Mouse (Mus musculus) intestine, embryonic 16.5 days (tissue): ENCODE results near the gene Depdc1b. TPM values are rescaled to one million over a fixed set of nuclear protein-coding genes. Genes with fewer than 3 reads are reported as not detected.
A peak's percentile ranks its signal among the peaks of the same experiment; 100 is the strongest.

Source experiments
- ATAC-seq: fragments of 200-750 bp; cut with Nextera tagmentation; 2 replicates; pipeline ENCODE4 v1.8.0; 2017; ENCODE audit warnings: moderate TSS enrichment, moderate library complexity
- H3K27ac ChIP-seq: fragments of 300-500 bp; sonication (generic); 2 replicates; pipeline ENCODE4 v1.5.1; 2014; ENCODE audit warnings: mild to moderate bottlenecking, low read length
- H3K27me3 ChIP-seq: fragments of 300-500 bp; sonication (generic); replicated peaks from 2 replicates; pipeline ENCODE4 v1.6.1; 2014; ENCODE audit warnings: low read length, control low read depth, mixed read lengths; ENCODE audit not compliant: control insufficient read depth, insufficient read depth
- H3K36me3 ChIP-seq: fragments of 300-500 bp; sonication (generic); 2 replicates; pipeline ENCODE4 v1.6.1; 2014; ENCODE audit warnings: low read length, control low read depth; ENCODE audit not compliant: control insufficient read depth, insufficient read depth
- H3K4me1 ChIP-seq: fragments of 300-500 bp; sonication (generic); 2 replicates; pipeline ENCODE4 v1.6.1; 2014; ENCODE audit warnings: low read length, control low read depth, mixed read lengths; ENCODE audit not compliant: control insufficient read depth, insufficient read depth
- H3K4me2 ChIP-seq: fragments of 300-500 bp; sonication (generic); 2 replicates; pipeline ENCODE4 v1.6.1; 2014; ENCODE audit warnings: low read depth, low read length, control low read depth
- H3K4me3 ChIP-seq: fragments of 300-500 bp; sonication (generic); 2 replicates; pipeline ENCODE4 v1.5.1; 2014; ENCODE audit warnings: mild to moderate bottlenecking, low read length
- H3K9ac ChIP-seq: fragments of 300-500 bp; sonication (generic); 2 replicates; pipeline ENCODE4 v1.6.1; 2014; ENCODE audit warnings: low read depth, low read length
- H3K9me3 ChIP-seq: fragments of 300-500 bp; sonication (generic); 2 replicates; pipeline ENCODE4 v1.6.1; 2016; ENCODE audit warnings: low read length, control low read depth; ENCODE audit not compliant: control insufficient read depth
- WGBS: fragments of 180-500 bp; shearing (Covaris S2); extraction: QIAGEN DNeasy Blood & Tissue Kit; methylation state at CpG from one replicate; pipeline ENCODE4 v1.1.7; 2014; 5-methylcytosine and 5-hydroxymethylcytosine counted together
- polyA plus RNA-seq: library from polyadenylated mRNA; unstranded; fragments of >200 nt; fragmentation: Nextera tagmentation; extraction: Ambion mirVana; gene quantifications from 2 replicates; pipeline ENCODE4 v1.2.1, GENCODE M21; 2015

Depdc1b gene
- 5.6 and 5.9 TPM in 2 replicates for polyA plus RNA-seq

GRCm38 (mm10) chr13:108315702-108316486 lies at the start of gene Depdc1b:
Depdc1b (plus strand) TSS chr13:108316332.
- no peaks in the 10 kb centered on the region for H3K9me3 ChIP-seq
- H3K9ac ChIP-seq: peak within 1 kb of the TSS; percentile 70
- peaks cover 5% of the 10 kb centered on the region; the same call in 1 of the 2 replicates for H3K4me1 ChIP-seq
- H3K27me3 ChIP-seq: no peaks in the 10 kb centered on the region
- H3K4me3 ChIP-seq: peak within 1 kb of the TSS; percentile 85
- H3K4me2 ChIP-seq: peak within 1 kb of the TSS; percentile 95
- no peaks in the 10 kb centered on the region for H3K36me3 ChIP-seq
- peak within 1 kb of the TSS; percentile 70 for H3K27ac ChIP-seq
- ATAC-seq: peak; percentile 99
- WGBS: under 1% methylated on average over 48 of the region's 48 CpGs

- Histone ChIP-seq H3K4me1 (peaks cover 10% of the 10 kb centered on the region), H3K27me3 (no peaks in the 10 kb centered on the region), H3K4me3 (no peak overlapping the region), H3K27ac (0 out of 2 replicates have a peak overlapping the region, but pooled peaks have one; percentile 24), H3K36me3 (no peaks in the 10 kb centered on the region), H3K9me3 (no peaks in the 10 kb centered on the region), H3K4me2 (no peak overlapping the region), H3K9ac (no peak overlapping the region)
- ATAC-seq: no peak
- WGBS: 58% methylated on average over 9 of the region's 9 CpGs
These were observed 48.1 kb upstream of the Depdc1b start for GRCm38 (mm10) chr13:108267841-108268634.

GRCm38 (mm10) chr13:108271458-108272148 lies 44.5 kb upstream of the Depdc1b start:
- no peaks in the 10 kb centered on the region for H3K36me3 ChIP-seq
- peaks cover 10% of the 10 kb centered on the region for H3K4me1 ChIP-seq
- H3K4me3 ChIP-seq: no peak overlapping the region
- H3K9ac ChIP-seq: no peak overlapping the region
- no peaks in the 10 kb centered on the region for H3K9me3 ChIP-seq
- H3K4me2 ChIP-seq: no peak overlapping the region
- H3K27me3 ChIP-seq: no peaks in the 10 kb centered on the region
- WGBS: 32% methylated on average over 7 of the region's 7 CpGs
- ATAC-seq: peak; percentile 93
- H3K27ac ChIP-seq: no peak overlapping the region

GRCm38 (mm10) chr13:108272332-108272731 lies 43.8 kb upstream of the Depdc1b start:
- no peaks in the 10 kb centered on the region for H3K36me3 ChIP-seq
- no peaks in the 10 kb centered on the region for H3K27me3 ChIP-seq
- 66% methylated on average over 8 of the region's 8 CpGs for WGBS
- H3K9me3 ChIP-seq: no peaks in the 10 kb centered on the region
- no peak overlapping the region for H3K4me2 ChIP-seq
- peaks cover 10% of the 10 kb centered on the region for H3K4me1 ChIP-seq
- 0 out of 2 replicates have a peak, but pooled peaks have one; percentile 14 for ATAC-seq
- H3K27ac ChIP-seq: no peak overlapping the region
- H3K4me3 ChIP-seq: no peak overlapping the region
- H3K9ac ChIP-seq: no peak overlapping the region

- Histone ChIP-seq H3K36me3 (no peaks in the 10 kb centered on the region), H3K4me1 (peaks cover 10% of the 10 kb centered on the region), H3K9me3 (no peaks in the 10 kb centered on the region), H3K27me3 (no peaks in the 10 kb centered on the region), H3K4me3 (no peak overlapping the region), H3K4me2 (no peak overlapping the region), H3K9ac (no peak overlapping the region), H3K27ac (no peak overlapping the region)
- WGBS: 60% methylated on average over 15 of the region's 15 CpGs
- no peak for ATAC-seq
These were observed 43.1 kb upstream of the Depdc1b start for GRCm38 (mm10) chr13:108273034-108273433.

- Histone ChIP-seq H3K27ac (no peak overlapping the region), H3K4me3 (no peak overlapping the region), H3K9ac (no peak overlapping the region), H3K4me2 (no peak overlapping the region), H3K36me3 (no peaks in the 10 kb centered on the region), H3K4me1 (peaks cover 10% of the 10 kb centered on the region), H3K27me3 (no peaks in the 10 kb centered on the region), H3K9me3 (no peaks in the 10 kb centered on the region)
- WGBS: 56% methylated on average over 5 of the region's 5 CpGs
- ATAC-seq: no peak
These were observed 42.7 kb upstream of the Depdc1b start for GRCm38 (mm10) chr13:108273456-108273855.

- 64% methylated on average over 1 of the region's 1 CpGs for WGBS
- H3K36me3 ChIP-seq: no peaks in the 10 kb centered on the region
- H3K9me3 ChIP-seq: no peaks in the 10 kb centered on the region
- no peaks in the 10 kb centered on the region for H3K27me3 ChIP-seq
- ATAC-seq: no peak
- H3K4me1 ChIP-seq: peaks cover 10% of the 10 kb centered on the region
- no peak overlapping the region for H3K9ac ChIP-seq
- no peak overlapping the region for H3K4me3 ChIP-seq
- H3K27ac ChIP-seq: no peak overlapping the region
- no peak overlapping the region for H3K4me2 ChIP-seq
These were observed 39.6 kb upstream of the Depdc1b start for GRCm38 (mm10) chr13:108276561-108276960.

GRCm38 (mm10) chr13:108277320-108277719 lies 38.8 kb upstream of the Depdc1b start:
- Histone ChIP-seq H3K9me3 (no peaks in the 10 kb centered on the region), H3K27ac (no peak overlapping the region), H3K27me3 (no peaks in the 10 kb centered on the region), H3K36me3 (no peaks in the 10 kb centered on the region), H3K9ac (no peak overlapping the region), H3K4me3 (no peak overlapping the region), H3K4me1 (peaks cover 5% of the 10 kb centered on the region), H3K4me2 (no peak overlapping the region)
- WGBS: 87% methylated on average over 7 of the region's 7 CpGs
- no peak for ATAC-seq

- no peak overlapping the region for H3K4me2 ChIP-seq
- H3K9me3 ChIP-seq: no peaks in the 10 kb centered on the region
- WGBS: 50% methylated on average over 6 of the region's 6 CpGs
- H3K27ac ChIP-seq: no peak overlapping the region
- H3K9ac ChIP-seq: no peak overlapping the region
- H3K36me3 ChIP-seq: no peaks in the 10 kb centered on the region
- H3K27me3 ChIP-seq: no peaks in the 10 kb centered on the region
- ATAC-seq: no peak
- H3K4me3 ChIP-seq: no peak overlapping the region
- H3K4me1 ChIP-seq: no peaks in the 10 kb centered on the region
These were observed 37.5 kb upstream of the Depdc1b start for GRCm38 (mm10) chr13:108278592-108278991.
